Mouse (Mus musculus) left cerebral cortex, adult 18-20 months (tissue): ENCODE results near the gene Crabp2. TPM values are rescaled to one million over a fixed set of nuclear protein-coding genes. Genes with fewer than 3 reads are reported as not detected.

Experiments
- DNase-seq, 2 experiments: peaks; one replicate each; pipeline ENCODE4 v3.0.0; 2021 to 2022; ENCODE audit warnings: low spot score in 2 of 2, mixed read lengths in 1 of 2
- total RNA-seq, 2 experiments: library from RNA; stranded (reverse); gene quantifications; 2 replicates each; pipeline ENCODE4 v1.2.3; 2021

The Crabp2 gene
- total RNA-seq, 2 experiments from 2014 or later, result 7.9 to 8.4 TPM

DNA sequence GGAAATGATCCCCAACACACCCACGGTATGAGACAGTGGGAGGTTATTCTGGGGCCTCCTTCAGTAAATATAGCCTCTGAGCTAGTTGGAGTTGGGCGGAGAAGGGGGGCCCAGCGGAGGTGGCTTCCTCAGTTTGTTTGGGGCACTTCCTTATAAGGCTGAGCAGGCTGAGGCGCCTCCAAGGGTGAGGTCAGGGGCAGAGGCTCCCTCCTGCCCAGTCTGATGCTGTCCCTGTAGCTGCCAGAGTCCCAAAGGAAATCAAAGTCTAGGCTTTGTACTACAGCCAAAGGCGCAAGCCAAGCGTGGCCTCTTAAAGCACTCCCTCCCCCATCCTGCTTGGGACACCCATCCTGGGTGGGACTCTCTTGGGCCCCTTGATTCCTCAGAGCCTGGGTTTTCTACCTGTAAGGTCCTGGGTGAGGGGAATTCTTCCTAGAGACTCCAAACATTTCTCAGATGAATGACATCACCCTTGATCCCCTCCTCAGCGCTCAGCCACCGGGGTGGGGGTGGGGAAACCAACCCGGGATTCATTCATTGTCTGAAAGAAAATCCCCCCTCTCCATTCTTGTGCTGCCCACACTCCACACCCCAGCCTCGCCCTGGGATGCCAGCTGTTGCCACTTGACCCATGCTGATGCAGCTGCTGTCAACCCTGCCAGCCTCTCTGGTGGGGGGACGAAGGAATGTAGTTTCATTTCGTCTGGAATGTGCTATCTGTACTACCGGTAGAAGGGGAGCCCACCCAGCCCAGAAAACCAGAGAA is 34.6 kb downstream of the Crabp2 start:
- no peak for DNase-seq

DNA sequence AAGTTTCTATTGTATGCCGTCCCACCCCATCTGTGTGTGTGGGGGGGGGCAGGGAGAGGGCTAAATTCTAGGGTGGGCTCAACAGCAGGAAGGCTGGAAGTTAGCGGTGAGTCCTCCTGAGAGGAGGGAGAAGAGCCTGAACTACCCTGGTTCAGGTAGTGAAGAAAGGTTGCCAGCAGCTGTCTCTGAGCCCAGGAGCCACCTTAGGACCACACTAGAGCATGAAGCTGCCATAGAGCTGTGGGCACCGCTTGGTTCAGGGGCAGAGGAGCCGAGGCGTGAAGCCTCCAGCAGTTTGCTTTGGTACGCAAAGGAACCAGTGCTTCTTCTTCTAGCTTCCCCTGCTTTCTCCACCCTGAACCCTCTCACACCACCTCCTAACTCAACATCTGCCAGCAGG is 35.2 kb downstream of the Crabp2 start:
- no peak for DNase-seq

DNA sequence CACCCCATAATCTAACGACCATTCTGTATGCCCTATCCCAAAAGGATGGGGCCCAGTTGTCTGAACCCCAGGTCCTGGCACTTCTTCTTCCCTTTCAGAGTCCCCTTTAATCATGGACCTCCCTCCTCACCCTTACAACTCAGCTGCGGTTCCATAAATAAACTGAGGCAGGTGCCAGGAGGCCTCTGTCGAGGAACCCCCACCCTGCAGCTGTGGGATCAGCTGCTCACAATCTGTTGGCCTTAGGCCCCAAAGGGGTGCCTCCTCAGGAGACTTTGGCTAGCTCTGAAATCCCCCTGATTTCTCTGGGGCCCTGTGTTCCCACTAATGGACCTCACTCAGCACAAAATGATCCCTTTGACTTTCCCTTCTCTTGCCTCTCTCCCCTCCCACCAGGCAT is 35.6 kb downstream of the Crabp2 start:
- no peak for DNase-seq

DNA sequence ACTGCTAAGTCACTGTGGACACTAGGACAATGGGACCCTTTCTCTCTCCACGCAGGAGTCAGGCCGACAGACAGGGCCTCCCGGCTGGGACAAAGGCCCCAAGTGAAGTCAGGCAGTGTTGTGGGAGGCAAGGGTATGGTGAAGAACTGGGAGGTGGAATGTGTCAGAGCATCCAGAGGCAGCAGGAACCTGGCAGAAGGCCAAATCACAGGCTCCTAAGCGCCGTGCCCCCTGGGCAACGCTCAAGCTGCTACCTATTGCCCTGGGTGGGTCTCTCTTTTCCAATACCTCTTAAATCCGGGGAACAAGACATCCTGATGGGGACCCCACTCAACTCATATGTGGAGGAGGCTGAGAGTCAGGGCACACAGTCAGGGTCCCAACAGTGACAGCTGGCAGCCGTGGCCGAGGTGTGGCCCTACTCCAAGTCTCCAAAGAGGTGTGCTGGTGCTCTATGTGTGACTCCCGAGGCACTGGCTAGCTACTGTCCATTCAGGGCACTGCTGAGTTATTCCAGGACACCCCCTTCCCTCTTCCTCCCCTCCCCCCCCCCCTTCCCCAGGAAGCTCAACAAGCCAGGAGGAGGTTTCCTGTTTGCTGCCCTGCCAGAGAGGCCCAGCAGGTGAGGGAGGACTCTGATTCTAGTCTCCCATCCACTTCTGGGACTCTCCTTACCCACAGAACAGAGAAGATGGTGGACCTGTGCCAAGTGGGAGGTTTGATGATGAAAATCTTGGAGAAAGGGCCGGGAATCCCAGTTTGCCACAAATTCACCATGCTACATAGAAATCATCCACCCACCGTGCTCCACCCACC is 37.2 kb downstream of the Crabp2 start:
- DNase-seq, result peak in 1 of 2 experiments; percentile 16

DNA sequence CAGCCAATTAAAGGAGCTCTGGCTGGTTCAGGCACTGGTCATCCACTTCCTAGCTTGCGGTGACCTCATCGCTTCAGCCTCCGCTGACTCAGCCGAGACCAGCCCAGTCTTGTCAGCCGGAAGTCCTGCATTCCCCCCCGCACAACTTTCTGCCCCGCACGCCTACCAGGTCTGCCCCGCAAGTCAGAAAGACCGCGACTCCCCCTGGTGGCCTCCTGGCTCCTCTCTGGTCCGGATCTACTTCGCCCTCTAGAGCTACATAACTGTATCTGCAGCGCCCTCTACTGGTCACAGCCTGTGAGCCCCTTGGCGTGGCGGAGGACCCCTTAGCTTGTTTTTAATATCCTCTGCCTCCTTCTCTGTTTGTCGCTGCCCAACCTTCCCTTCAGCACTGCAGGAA is 38.4 kb downstream of the Crabp2 start:
- peak; percentile 89 to 95 for DNase-seq

DNA sequence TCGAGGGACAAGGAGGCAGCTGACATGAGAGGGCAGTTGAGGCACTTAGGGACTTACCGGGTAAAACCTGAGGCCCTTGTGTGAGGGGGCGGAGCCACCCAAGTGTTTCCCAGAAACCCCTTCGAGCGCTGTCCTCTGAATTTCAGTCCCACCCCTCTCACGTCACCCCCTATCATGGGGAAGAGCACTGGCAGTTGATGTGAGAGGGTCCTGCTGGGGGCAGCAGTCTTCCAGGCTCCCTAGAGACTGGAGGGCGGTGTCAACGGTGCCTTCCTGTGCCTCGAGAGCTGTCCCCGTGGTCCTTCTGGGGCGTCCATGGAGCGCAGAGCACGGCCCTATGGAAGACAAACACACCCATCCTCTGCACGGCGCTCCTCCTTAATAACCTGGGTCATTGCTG is 39.2 kb downstream of the Crabp2 start:
- no peak for DNase-seq

DNA sequence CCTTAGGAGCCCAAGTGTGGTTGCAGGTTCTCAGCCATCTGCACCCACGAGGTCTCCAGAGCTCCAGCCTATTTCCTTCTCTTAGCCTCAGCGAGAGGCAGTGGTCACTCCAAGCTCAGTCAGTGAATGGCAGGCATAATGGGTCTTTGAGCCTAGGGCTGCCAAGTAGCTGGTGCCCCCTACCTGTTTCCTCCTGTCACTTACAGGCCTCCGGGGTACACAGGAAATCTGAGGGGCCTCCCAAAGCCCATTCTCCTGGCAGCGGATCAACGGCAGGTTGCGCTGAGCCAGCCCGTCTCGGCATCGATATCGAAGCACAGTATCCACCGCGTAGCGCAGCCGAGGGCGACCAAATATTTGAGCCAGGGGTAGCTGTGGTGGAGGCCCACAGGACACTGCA is 39.6 kb downstream of the Crabp2 start:
- no peak for DNase-seq

DNA sequence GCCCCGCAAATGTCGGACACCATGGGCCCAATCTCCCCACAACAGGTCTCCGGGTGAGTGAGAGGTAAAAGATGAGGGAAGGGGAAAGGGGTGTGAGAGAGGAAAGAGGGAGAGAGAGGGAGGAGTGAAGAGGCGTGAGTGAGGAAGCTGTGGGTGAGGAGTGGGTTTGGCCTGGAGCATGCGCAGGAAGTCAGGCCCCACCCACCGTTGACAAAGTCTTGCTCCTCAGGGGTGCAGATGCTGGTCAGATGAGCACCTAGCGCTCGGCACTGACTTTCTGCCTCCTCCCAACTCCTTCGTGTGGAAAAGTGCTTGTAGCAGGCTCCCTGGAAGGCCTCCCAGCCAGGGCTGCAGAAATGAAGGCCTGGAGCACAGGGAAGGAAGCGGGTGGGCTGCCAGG is 41.5 kb downstream of the Crabp2 start:
- no peak for DNase-seq

DNA sequence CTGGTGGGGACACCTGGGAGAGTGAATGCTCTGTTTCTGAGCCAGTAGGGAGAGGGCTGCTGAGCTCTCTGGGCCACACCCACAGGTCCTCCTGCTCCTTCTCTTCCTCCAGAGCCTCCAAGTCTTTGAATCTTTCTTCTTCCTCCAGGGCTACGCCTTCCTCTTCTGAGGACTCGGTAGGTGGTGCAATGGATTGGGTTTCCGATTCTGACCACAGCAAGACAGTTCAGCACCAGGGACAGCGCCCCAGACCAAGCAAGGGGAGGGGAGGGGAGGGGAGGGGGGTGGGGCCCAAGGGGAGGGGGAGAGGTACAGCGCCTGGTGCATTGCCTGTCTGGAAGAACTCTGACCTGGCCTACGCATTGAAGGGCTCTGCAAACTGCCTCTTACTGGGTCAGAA is 45.0 kb downstream of the Crabp2 start:
- no peak for DNase-seq

DNA sequence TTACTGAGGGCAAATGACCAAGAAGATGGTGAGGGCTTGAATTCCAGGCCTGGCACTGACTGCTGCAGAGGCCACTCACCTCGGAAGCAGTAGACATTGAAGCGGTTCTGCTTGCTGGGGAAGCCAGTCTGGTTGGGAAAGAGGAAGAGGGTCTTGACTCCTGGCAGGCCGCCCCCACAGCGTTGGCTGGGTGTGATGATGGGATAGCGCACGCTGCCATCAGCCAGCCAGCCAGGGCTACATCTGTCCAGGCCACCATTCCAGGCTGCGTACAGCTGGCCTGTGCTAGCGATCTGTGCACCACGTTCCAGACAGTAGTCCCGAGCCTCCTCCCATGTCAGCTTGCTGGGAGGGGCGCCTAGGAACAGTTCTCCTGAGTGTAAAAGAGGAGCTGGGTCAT is 46.9 kb downstream of the Crabp2 start:
- peak in 1 of 2 experiments; percentile 28 for DNase-seq

DNA sequence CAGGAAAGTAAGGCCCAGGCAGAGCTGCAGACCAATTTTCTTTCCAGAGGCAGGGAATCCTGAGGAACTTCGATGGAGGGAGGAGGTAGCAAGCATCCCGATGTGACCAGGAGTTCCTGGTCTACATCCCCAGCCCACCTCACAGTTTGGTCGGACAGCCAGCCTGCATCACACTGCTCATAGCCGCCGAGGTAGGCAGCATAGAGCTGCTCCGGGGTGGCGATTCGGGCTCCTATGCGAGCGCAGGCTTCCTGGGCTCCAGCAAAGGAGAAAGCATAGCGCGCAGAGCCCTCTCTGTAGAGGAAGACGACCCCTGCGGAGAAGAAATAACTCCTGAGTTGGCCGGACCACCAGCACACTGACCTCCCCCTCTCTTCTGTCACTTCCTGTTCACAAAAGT is 47.9 kb downstream of the Crabp2 start:
- DNase-seq, result no peak

DNA sequence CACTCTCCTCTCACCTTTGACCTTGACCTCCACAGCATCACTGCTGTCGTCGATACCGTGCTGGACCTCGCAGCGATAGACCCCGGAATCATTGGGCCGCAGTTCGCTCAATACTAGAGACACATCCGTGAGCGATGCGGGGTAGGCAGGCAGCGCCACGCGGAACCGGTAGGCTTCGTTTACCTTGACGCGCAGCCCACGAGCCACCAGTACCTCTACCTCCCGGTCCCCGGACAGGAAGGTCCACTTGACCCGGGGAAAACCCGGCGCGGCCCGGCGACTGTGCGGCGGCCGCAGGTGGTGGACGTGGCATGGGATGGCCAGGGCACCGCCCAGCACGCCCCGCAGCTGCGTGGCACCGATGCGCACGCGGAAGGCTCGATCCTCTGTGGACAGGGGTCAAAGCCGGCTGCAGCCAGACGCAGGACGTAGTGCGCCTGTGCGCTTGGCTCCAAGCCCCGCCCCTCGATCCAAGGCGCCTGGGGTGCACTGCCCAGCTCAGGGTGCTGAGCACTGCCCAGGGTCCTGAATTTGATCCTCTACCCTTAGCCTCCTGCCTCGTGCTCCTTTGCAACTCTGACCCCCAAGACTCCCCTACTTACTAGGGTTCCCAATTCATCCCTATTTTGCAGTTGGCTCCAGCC is 48.6 kb downstream of the Crabp2 start:
- peak in 1 of 2 experiments; percentile 45 for DNase-seq

DNA sequence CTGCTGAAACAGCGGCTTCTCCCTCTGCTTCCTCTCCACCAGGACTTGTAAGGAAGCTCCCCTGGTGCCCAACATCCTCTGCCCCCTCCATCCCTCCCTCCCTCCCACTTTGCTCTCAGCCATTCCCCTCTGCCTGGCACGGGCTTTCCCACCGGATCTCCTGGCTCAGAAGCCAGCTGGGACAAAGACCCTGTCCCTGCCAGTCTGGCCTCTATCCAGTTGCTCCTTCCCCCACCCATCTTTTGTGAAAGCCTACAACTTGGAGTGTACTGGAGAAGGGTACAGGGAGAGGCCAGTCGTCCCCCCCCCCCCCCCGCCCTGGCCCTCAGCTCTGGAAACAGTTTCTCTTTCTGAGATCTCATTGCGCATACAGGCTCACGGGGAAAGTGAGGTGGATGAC is 50.3 kb downstream of the Crabp2 start:
- peak in 1 of 2 experiments; percentile 46 for DNase-seq

DNA sequence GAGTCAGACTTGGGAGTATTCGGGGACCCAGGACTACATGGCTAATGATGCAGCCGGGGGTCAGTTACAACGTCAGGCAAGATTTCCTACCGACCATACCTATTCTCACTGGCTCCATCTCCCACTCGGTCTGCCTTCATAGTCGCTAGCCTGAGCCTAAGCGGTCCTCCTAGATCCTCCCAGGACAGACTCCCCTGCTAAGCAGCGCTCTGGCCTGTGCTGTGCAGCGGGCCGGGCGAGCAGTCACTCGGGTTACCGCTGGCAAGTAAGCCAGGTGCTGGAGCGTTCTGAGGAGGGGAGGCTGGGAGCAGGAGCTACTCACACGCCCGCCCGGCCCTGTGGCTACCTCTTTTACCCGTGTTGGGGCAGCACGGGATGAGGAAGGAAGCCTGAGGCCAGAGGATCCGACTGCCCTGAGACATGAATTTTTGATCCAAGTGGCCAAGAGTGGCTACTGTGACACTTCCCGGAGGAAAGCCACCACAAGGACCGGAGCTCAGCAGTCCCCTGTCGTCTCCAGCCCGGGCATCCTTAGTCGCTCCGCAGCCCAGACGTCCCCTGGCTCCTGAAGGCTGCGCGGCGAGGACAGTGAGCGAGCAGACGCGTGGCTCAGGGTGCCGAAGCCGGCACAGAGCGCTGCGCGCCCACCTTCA is 50.9 kb downstream of the Crabp2 start:
- no peak for DNase-seq

DNA sequence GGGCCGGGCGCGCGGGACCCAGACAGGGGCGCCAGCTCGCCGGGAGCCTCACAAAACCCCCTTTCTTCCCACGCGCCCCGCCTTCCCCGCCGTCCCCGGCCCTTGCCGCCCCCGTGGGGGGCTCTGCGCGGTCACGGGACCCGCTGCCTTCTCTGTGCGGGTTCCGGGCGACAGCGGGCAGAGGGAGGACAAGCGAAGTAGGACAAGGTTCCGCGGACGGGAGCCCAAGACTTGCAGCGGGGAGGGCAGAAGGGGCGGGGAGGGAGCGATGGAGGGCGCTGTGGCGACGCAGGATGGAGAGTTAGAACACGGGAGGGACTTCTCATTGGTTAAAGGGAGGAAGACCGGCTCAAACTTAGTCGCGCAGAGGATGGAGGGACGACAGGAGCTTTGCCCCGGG is 51.7 kb downstream of the Crabp2 start, which contains the start of gene Bcan:
Bcan (minus strand) TSS at position 50 of the 400 bp plus-strand sequence.
- peak; percentile 33 to 59 for DNase-seq

DNA sequence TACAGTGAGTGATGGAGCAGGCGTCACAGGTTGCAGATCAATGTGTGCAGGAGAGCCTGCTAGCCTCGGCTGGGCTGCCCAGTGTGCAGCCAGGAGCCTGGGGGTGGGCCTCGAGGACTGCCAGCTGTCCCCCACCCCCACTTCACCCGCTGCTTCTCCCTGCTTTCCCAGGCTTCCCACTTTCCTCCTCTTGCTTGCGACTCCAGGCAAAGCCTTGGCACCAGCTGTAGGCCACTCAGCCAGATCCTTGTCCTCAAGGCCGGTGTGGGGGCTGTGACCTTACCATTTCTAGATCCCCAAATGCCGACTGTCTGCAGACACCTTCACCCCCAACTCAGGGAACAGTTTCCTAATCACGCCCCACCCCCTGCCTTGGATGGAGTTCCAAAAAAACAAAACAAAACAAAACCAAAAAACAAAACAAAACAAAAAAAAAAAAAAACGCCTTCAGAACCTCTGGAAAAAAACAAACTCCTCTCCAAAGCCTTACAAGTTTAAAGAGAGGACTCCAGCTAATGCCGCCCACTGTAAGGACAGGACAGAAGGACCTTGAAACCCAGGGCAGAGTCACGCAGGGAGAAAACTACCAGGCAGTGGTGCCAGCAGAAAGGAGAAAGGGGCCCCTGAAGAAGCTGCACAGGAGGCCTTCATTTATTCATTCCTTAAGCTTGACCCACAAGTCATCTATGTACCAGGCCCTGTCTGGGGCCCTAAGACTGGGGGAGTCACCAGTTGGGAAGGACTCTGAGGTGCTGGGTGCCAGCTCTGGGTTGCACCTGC is 52.5 kb downstream of the Crabp2 start:
- no peak for DNase-seq

DNA sequence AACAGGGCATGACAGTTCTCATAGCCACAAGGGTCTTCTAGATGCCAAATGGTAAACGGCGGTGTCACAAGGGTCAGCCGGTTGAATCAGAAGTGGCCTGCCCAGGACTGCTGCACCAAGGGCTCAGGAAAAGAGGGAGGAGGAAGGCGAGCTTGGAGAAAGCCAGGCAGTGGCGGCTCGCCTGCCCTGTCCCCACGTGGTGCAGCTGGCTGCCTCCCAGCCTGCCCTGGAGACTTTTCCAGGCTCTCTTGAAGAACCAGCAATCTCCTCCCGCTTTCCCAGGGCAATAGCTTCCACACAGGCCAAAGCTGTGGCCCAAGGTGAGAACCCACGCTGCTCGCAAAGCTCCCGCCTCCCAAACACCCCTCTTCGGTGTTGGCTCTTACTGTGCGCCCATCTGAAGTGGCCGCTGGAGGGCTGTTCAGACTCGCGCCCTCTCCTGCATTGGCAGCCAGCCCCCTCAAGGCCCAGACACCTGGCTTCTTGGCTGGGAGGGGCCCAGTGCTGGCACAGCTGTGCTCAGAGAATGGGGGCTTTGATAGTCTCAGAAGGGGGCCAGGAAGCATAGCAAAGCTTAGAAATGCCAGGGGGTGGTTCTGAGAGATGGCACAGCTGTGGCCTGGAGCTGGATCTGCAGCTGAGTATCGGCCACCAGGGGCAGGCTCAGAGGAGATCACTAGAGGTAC is 54.0 kb downstream of the Crabp2 start:
- DNase-seq, result no peak
